Mouse (Mus musculus) midbrain, embryonic 15.5 days (tissue): ENCODE data around the gene Lmtk2. TPM values are rescaled to one million over a fixed set of nuclear protein-coding genes. Genes with fewer than 3 reads are reported as not detected.

ENCODE experiments used
- ATAC-seq: fragments of 200-750 bp; cut with Nextera tagmentation; replicated peaks from 2 replicates; pipeline ENCODE4 v1.8.0; 2017; ENCODE audit warnings: moderate TSS enrichment
- H3K27ac ChIP-seq: fragments of 300-500 bp; sonication (generic); 2 replicates; pipeline ENCODE4 v1.5.1; 2015; ENCODE audit warnings: mild to moderate bottlenecking, inconsistent platforms
- H3K27me3 ChIP-seq: fragments of 300-500 bp; sonication (generic); replicated peaks from 2 replicates; pipeline ENCODE4 v1.6.1; 2015; ENCODE audit warnings: inconsistent platforms
- H3K36me3 ChIP-seq: fragments of 300-500 bp; sonication (generic); replicated peaks from 2 replicates; pipeline ENCODE4 v1.6.1; 2015; ENCODE audit warnings: inconsistent platforms
- H3K4me1 ChIP-seq: fragments of 300-500 bp; sonication (generic); 2 replicates; pipeline ENCODE4 v1.6.1; 2015; ENCODE audit warnings: inconsistent platforms
- H3K4me2 ChIP-seq: fragments of 300-500 bp; sonication (generic); 2 replicates; pipeline ENCODE4 v1.6.1; 2015; ENCODE audit warnings: inconsistent platforms, mild to moderate bottlenecking, moderate library complexity
- H3K4me3 ChIP-seq: fragments of 300-500 bp; sonication (generic); 2 replicates; pipeline ENCODE4 v1.5.1; 2015; ENCODE audit warnings: mild to moderate bottlenecking, inconsistent platforms
- H3K9ac ChIP-seq: fragments of 300-500 bp; sonication (generic); 2 replicates; pipeline ENCODE4 v1.6.1; 2015; ENCODE audit warnings: mild to moderate bottlenecking, inconsistent platforms
- H3K9me3 ChIP-seq: fragments of 300-500 bp; sonication (generic); 2 replicates; pipeline ENCODE4 v1.6.1; 2016; ENCODE audit warnings: inconsistent platforms
- WGBS: fragments of 180-500 bp; shearing (Covaris S2); methylation state at CpG from one replicate; pipeline ENCODE4 v1.1.7; 2015; ENCODE audit warnings: mixed read lengths; 5-methylcytosine and 5-hydroxymethylcytosine counted together
- polyA plus RNA-seq: library from polyadenylated mRNA; unstranded; fragments of >200 nt; fragmentation: Nextera tagmentation; extraction: Ambion mirVana; gene quantifications from 2 replicates; pipeline ENCODE4 v1.2.1, GENCODE M21; 2015

The Lmtk2 gene
- 10.1 and 10.4 TPM in 2 replicates for polyA plus RNA-seq

GRCm38 (mm10) chr5:144100149-144100935, at the start of gene Lmtk2:
Lmtk2 (plus strand) TSS chr5:144100436.
- H3K27ac ChIP-seq, result peak within 1 kb of the TSS; percentile 95
- under 1% methylated on average over 82 of the region's 90 CpGs for WGBS

GRCm38 (mm10) chr5:144051268-144051667, 49.0 kb upstream of the Lmtk2 start:
- no peak for ATAC-seq
- Histone ChIP-seq H3K9ac (no peak overlapping the region), H3K4me1 (no peaks in the 10 kb centered on the region), H3K27ac (no peak overlapping the region), H3K9me3 (no peaks in the 10 kb centered on the region), H3K36me3 (no peaks in the 10 kb centered on the region), H3K27me3 (no peaks in the 10 kb centered on the region), H3K4me3 (no peak overlapping the region), H3K4me2 (no peak overlapping the region)

More at GRCm38 (mm10) chr5:144100149-144100935, at the start of gene Lmtk2:
- ATAC-seq, result peak; percentile 100
- H3K9ac ChIP-seq, result peak within 1 kb of the TSS; percentile 94
- H3K4me2 ChIP-seq, result peak within 1 kb of the TSS; percentile 55
- peaks cover 15% of the 10 kb centered on the region for H3K4me1 ChIP-seq
- no peaks in the 10 kb centered on the region for H3K27me3 ChIP-seq
- H3K9me3 ChIP-seq, result no peaks in the 10 kb centered on the region
- peak within 1 kb of the TSS; percentile 95 for H3K4me3 ChIP-seq
- H3K36me3 ChIP-seq, result no peaks in the 10 kb centered on the region

GRCm38 (mm10) chr5:144053450-144053849, 46.8 kb upstream of the Lmtk2 start:
- H3K4me3 ChIP-seq, result no peak overlapping the region
- no peaks in the 10 kb centered on the region for H3K36me3 ChIP-seq
- no peaks in the 10 kb centered on the region for H3K4me1 ChIP-seq
- H3K27me3 ChIP-seq, result no peaks in the 10 kb centered on the region
- H3K9ac ChIP-seq, result no peak overlapping the region
- ATAC-seq, result no peak
- H3K9me3 ChIP-seq, result no peaks in the 10 kb centered on the region
- no peak overlapping the region for H3K27ac ChIP-seq
- 52% methylated on average over 3 of the region's 3 CpGs for WGBS
- no peak overlapping the region for H3K4me2 ChIP-seq

GRCm38 (mm10) chr5:144054340-144054739, 45.9 kb upstream of the Lmtk2 start:
- Histone ChIP-seq H3K27me3 (no peaks in the 10 kb centered on the region), H3K4me1 (no peaks in the 10 kb centered on the region), H3K4me2 (no peak overlapping the region), H3K4me3 (no peak overlapping the region), H3K27ac (no peak overlapping the region), H3K36me3 (no peaks in the 10 kb centered on the region), H3K9me3 (no peaks in the 10 kb centered on the region), H3K9ac (no peak overlapping the region)
- ATAC-seq, result no peak
- WGBS, result 91% methylated on average over 6 of the region's 6 CpGs

- H3K9ac ChIP-seq, result no peak overlapping the region
- H3K4me3 ChIP-seq, result no peak overlapping the region
- WGBS, result 62% methylated on average over 5 of the region's 5 CpGs
Measured at GRCm38 (mm10) chr5:144064093-144064492, 36.1 kb upstream of the Lmtk2 start.

GRCm38 (mm10) chr5:144066036-144066435, 34.2 kb upstream of the Lmtk2 start:
- H3K27me3 ChIP-seq, result no peaks in the 10 kb centered on the region

More at GRCm38 (mm10) chr5:144064093-144064492, 36.1 kb upstream of the Lmtk2 start:
- Histone ChIP-seq H3K27me3 (no peaks in the 10 kb centered on the region), H3K4me2 (no peak overlapping the region), H3K9me3 (no peaks in the 10 kb centered on the region), H3K36me3 (no peaks in the 10 kb centered on the region), H3K4me1 (no peaks in the 10 kb centered on the region), H3K27ac (no peak overlapping the region)
- no peak for ATAC-seq

GRCm38 (mm10) chr5:144070064-144070463, 30.2 kb upstream of the Lmtk2 start:
- Histone ChIP-seq H3K4me3 (no peak overlapping the region), H3K9ac (no peak overlapping the region), H3K36me3 (no peaks in the 10 kb centered on the region), H3K4me2 (no peak overlapping the region), H3K27me3 (no peaks in the 10 kb centered on the region), H3K9me3 (no peaks in the 10 kb centered on the region), H3K4me1 (no peaks in the 10 kb centered on the region), H3K27ac (no peak overlapping the region)
- ATAC-seq, result no peak
- WGBS, result 93% methylated on average over 1 of the region's 1 CpGs

More at GRCm38 (mm10) chr5:144066036-144066435, 34.2 kb upstream of the Lmtk2 start:
- Histone ChIP-seq H3K4me1 (no peaks in the 10 kb centered on the region), H3K9ac (no peak overlapping the region), H3K9me3 (no peaks in the 10 kb centered on the region), H3K36me3 (no peaks in the 10 kb centered on the region), H3K27ac (no peak overlapping the region), H3K4me3 (no peak overlapping the region), H3K4me2 (no peak overlapping the region)
- ATAC-seq, result no peak
- WGBS, result 85% methylated on average over 2 of the region's 2 CpGs

- H3K27me3 ChIP-seq, result no peaks in the 10 kb centered on the region
- ATAC-seq, result no peak
Measured at GRCm38 (mm10) chr5:144071249-144071648, 29.0 kb upstream of the Lmtk2 start.

GRCm38 (mm10) chr5:144077541-144077940, 22.7 kb upstream of the Lmtk2 start:
- Histone ChIP-seq H3K27ac (no peak overlapping the region), H3K4me1 (no peaks in the 10 kb centered on the region), H3K4me3 (no peak overlapping the region), H3K27me3 (no peaks in the 10 kb centered on the region), H3K4me2 (no peak overlapping the region), H3K36me3 (no peaks in the 10 kb centered on the region), H3K9ac (no peak overlapping the region), H3K9me3 (no peaks in the 10 kb centered on the region)
- ATAC-seq, result no peak
- WGBS, result 80% methylated on average over 1 of the region's 1 CpGs

More at GRCm38 (mm10) chr5:144071249-144071648, 29.0 kb upstream of the Lmtk2 start:
- no peak overlapping the region for H3K4me2 ChIP-seq
- no peaks in the 10 kb centered on the region for H3K36me3 ChIP-seq
- WGBS, result 25% methylated on average over 1 of the region's 1 CpGs
- no peaks in the 10 kb centered on the region for H3K4me1 ChIP-seq
- H3K27ac ChIP-seq, result no peak overlapping the region
- H3K4me3 ChIP-seq, result no peak overlapping the region
- H3K9ac ChIP-seq, result no peak overlapping the region
- H3K9me3 ChIP-seq, result no peaks in the 10 kb centered on the region

GRCm38 (mm10) chr5:144080886-144081285, 19.4 kb upstream of the Lmtk2 start:
- 62% methylated on average over 2 of the region's 2 CpGs for WGBS
- Histone ChIP-seq H3K4me2 (no peak overlapping the region), H3K27ac (no peak overlapping the region), H3K27me3 (no peaks in the 10 kb centered on the region), H3K36me3 (no peaks in the 10 kb centered on the region), H3K9me3 (no peaks in the 10 kb centered on the region), H3K9ac (no peak overlapping the region), H3K4me3 (no peak overlapping the region), H3K4me1 (no peaks in the 10 kb centered on the region)
- no peak for ATAC-seq

- Histone ChIP-seq H3K27me3 (no peaks in the 10 kb centered on the region), H3K9ac (no peak overlapping the region), H3K4me2 (no peak overlapping the region), H3K36me3 (no peaks in the 10 kb centered on the region), H3K4me3 (no peak overlapping the region), H3K9me3 (no peaks in the 10 kb centered on the region), H3K27ac (no peak overlapping the region), H3K4me1 (no peaks in the 10 kb centered on the region)
- ATAC-seq, result no peak
- 90% methylated on average over 5 of the region's 5 CpGs for WGBS
Measured at GRCm38 (mm10) chr5:144082006-144082405, 18.2 kb upstream of the Lmtk2 start.

GRCm38 (mm10) chr5:144083521-144083920, 16.7 kb upstream of the Lmtk2 start:
- 89% methylated on average over 2 of the region's 2 CpGs for WGBS
- Histone ChIP-seq H3K4me3 (no peak overlapping the region), H3K27me3 (no peaks in the 10 kb centered on the region), H3K4me2 (no peak overlapping the region), H3K36me3 (no peaks in the 10 kb centered on the region), H3K9me3 (no peaks in the 10 kb centered on the region), H3K9ac (no peak overlapping the region), H3K4me1 (no peaks in the 10 kb centered on the region), H3K27ac (no peak overlapping the region)
- no peak for ATAC-seq

- H3K4me1 ChIP-seq, result no peaks in the 10 kb centered on the region
- no peaks in the 10 kb centered on the region for H3K36me3 ChIP-seq
- WGBS, result 67% methylated on average over 4 of the region's 4 CpGs
- H3K27me3 ChIP-seq, result no peaks in the 10 kb centered on the region
- no peaks in the 10 kb centered on the region for H3K9me3 ChIP-seq
- H3K4me2 ChIP-seq, result no peak overlapping the region
- H3K27ac ChIP-seq, result no peak overlapping the region
- no peak for ATAC-seq
- no peak overlapping the region for H3K9ac ChIP-seq
- no peak overlapping the region for H3K4me3 ChIP-seq
Measured at GRCm38 (mm10) chr5:144084271-144084670, 16.0 kb upstream of the Lmtk2 start.
